Mouse (Mus musculus): ENCODE measurements around the gene Adgre5. TPM values are rescaled to one million over a fixed set of nuclear protein-coding genes. Genes with fewer than 3 reads are reported as not detected.

The Adgre5 gene
- total and polyA plus RNA-seq, 3 experiments: 0.54 to 23.6 (median 3.7) TPM

DNA sequence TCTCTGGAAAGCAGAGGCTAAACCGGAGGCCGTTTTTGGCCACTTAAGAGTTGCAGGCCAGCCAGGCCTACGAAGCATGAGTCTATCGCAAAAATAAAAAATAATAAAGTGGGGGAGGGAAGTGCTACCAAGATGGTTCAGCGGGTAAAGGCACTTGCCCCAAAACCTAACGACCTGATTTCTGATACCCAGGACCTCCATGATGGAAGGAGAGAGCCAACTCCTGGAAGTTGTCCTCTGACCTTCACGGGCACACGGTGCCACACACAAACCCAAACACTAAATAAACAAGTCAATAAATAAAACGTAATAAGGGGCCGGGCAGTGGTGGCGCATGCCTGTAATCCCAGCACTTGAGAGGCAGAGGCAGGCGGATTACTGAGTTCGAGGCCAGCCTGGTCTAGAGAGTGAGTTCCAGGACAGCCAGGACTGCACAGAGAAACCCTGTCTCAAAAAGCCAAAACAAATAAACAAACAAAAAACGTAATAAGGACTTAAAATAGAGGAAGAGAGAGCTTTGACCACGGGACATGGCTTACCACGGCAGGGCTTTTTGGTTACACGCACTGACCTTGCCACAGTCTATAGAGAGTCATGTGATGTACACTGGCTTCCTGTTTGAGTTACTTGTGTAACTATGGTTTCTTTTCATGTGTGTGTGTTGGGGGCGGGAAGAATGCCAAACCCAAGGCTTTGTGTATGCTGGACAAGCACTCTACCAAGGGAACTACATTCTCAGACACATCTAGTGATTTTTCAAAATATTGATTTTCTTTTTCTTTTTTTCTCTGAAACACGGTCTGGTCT is 926 bp upstream of the Adgre5 start:
- Histone ChIP-seq H3K79me2 (replicated peaks; ENCODE audit: control insufficient read depth, extremely low read depth, insufficient read depth, poor library complexity, severe bottlenecking) (peaks cover 9% of the 10 kb centered on the region; the same call in 1 of the 2 replicates), H3K4me2 (ENCODE audit: insufficient read depth, low read depth, poor library complexity, severe bottlenecking) (peak overlapping the region; percentile 26), H3K4me1 (ENCODE audit: control insufficient read depth in 1 of 2, insufficient read depth in 2 of 2) (peaks cover 8 to 66% of the 10 kb centered on the region in 2 experiments; a peak in 3 of 4 replicates), H3K9ac (ENCODE audit: insufficient read depth, low read depth) (peak overlapping the region; percentile 77; the same call in 1 of the 2 replicates), H3K36me3 (replicated peaks in 1 of 2; ENCODE audit: control insufficient read depth in 1 of 2, insufficient read depth in 1 of 2, low read length in 1 of 2) (no peaks in the 10 kb centered on the region), H3K27me3 (replicated peaks) (no peaks in the 10 kb centered on the region), H3K4me3 (replicated peaks in 1 of 3; ENCODE audit: low read depth in 2 of 3, low read length in 2 of 3, poor library complexity in 1 of 3) (peak overlapping the region in 2 of 3 experiments; percentile 39 to 85), H3K9me3 (replicated peaks; ENCODE audit: low read length) (peaks cover 14% of the 10 kb centered on the region), H3K27ac (ENCODE audit: insufficient read depth, low read depth) (peak overlapping the region; percentile 26)
- dilution Hi-C loops (cut with MboI; ENCODE audit: extremely low pct_ligation_motif_present, extremely low pct_unique_long_range_greater_than_20kb, low sequenced_read_pairs): no loop called here
- in situ Hi-C loops (cut with MboI; ENCODE audit: low pct_ligation_motif_present, low pct_unique_long_range_greater_than_20kb, low sequenced_read_pairs): no loop called here
- no peak for DNase-seq (ENCODE audit: extremely low read depth)
- TF ChIP-seq ZKSCAN1 (IDR thresholded peaks at IDR 0.05; ENCODE audit: borderline replicate concordance, low read depth, low read length) (no peak), MEF2A (IDR thresholded peaks at IDR 0.05; ENCODE audit: borderline replicate concordance, low read depth, low read length) (no peak), ZC3H11A (IDR thresholded peaks at IDR 0.05; ENCODE audit: low read depth, low read length) (no peak), TBP (conservative IDR thresholded peaks at IDR 0.05; ENCODE audit: low read depth, low read length) (0 out of 2 replicates have a peak, but pooled peaks have one; percentile 48), USF2 (conservative IDR thresholded peaks at IDR 0.05; ENCODE audit: low read depth, low read length) (peak; percentile 49), USF1 (IDR thresholded peaks at IDR 0.05; ENCODE audit: low read depth, low read length) (peak; percentile 70)

DNA sequence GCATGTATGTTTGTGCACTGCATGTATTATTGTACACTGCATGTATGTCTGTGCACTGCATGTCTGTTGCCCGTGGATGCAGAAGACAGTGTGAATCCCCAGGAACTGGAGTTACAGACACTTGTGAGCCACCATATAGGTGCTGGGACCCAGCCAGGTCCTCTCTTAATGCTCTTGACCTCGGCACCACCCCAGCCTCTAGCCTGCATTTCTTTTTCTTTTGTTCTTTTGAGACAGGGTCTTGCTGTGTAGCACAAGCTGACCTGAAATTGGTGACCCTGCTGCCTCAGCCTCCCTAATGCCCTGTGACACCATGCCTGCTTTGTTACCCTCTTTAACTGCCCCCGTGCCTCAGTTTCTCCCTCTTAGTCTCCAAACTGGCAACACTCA is 545 bp downstream of the Adgre5 start:
- Histone ChIP-seq H3K9me3 (replicated peaks; ENCODE audit: low read length) (peaks cover 19% of the 10 kb centered on the region), H3K79me2 (replicated peaks; ENCODE audit: control insufficient read depth, extremely low read depth, insufficient read depth, poor library complexity, severe bottlenecking) (peaks cover 13% of the 10 kb centered on the region; the same call in 1 of the 2 replicates), H3K27ac (ENCODE audit: insufficient read depth, low read depth) (peak overlapping the region; percentile 31), H3K4me2 (ENCODE audit: insufficient read depth, low read depth, poor library complexity, severe bottlenecking) (peak overlapping the region; percentile 71), H3K36me3 (replicated peaks in 1 of 2; ENCODE audit: control insufficient read depth in 1 of 2, insufficient read depth in 1 of 2, low read length in 1 of 2) (peaks cover 0 to 2% of the 10 kb centered on the region in 2 experiments), H3K27me3 (replicated peaks) (no peaks in the 10 kb centered on the region), H3K9ac (ENCODE audit: insufficient read depth, low read depth) (peak overlapping the region; percentile 77), H3K4me1 (ENCODE audit: control insufficient read depth in 1 of 2, insufficient read depth in 2 of 2) (peaks cover 11 to 60% of the 10 kb centered on the region in 2 experiments), H3K4me3 (replicated peaks in 1 of 3; ENCODE audit: low read depth in 2 of 3, low read length in 2 of 3, poor library complexity in 1 of 3) (peak overlapping the region in 2 of 3 experiments; percentile 44 to 85)
- in situ Hi-C loops (cut with MboI; ENCODE audit: low pct_ligation_motif_present, low pct_unique_long_range_greater_than_20kb, low sequenced_read_pairs) (no loop called here), dilution Hi-C loops (cut with MboI; ENCODE audit: extremely low pct_ligation_motif_present, extremely low pct_unique_long_range_greater_than_20kb, low sequenced_read_pairs) (no loop called here)
- DNase-seq (ENCODE audit: extremely low read depth): no peak
- TF ChIP-seq PAX5 (IDR thresholded peaks at IDR 0.05; ENCODE audit: low read length) (no peak), SMC3 (IDR thresholded peaks at IDR 0.05; ENCODE audit: low read depth, low read length) (no peak), RCOR1 (conservative IDR thresholded peaks at IDR 0.05; ENCODE audit: low read depth, low read length) (no peak), ZKSCAN1 (IDR thresholded peaks at IDR 0.05; ENCODE audit: borderline replicate concordance, low read depth, low read length) (no peak), ELF1 (IDR thresholded peaks at IDR 0.05; ENCODE audit: low read depth, low read length) (no peak), UBTF (IDR thresholded peaks at IDR 0.05; ENCODE audit: low read depth, low read length) (no peak), MYC (IDR thresholded peaks at IDR 0.05; ENCODE audit: low read depth, low read length) (no peak), MAX (IDR thresholded peaks at IDR 0.05; ENCODE audit: low read length) (no peak), JUN (IDR thresholded peaks at IDR 0.05; ENCODE audit: insufficient read depth, low read depth, low read length) (no peak), NRF1 (IDR thresholded peaks at IDR 0.05; ENCODE audit: low read depth, low read length) (no peak), SIN3A (IDR thresholded peaks at IDR 0.05; ENCODE audit: low read length) (no peak), CHD1 (IDR thresholded peaks at IDR 0.05; ENCODE audit: low read depth, low read length) (no peak), TCF12 (IDR thresholded peaks at IDR 0.05; ENCODE audit: low read depth, low read length) (no peak), POLR2AphosphoS2 (IDR thresholded peaks at IDR 0.05; ENCODE audit: low read depth, low read length) (no peak), MAZ (IDR thresholded peaks at IDR 0.05; ENCODE audit: low read depth, low read length) (no peak), NELFE (IDR thresholded peaks at IDR 0.05; ENCODE audit: low read depth, low read length) (no peak), E2F4 (IDR thresholded peaks at IDR 0.05; ENCODE audit: insufficient replicate concordance, low read depth, low read length) (no peak)
